Mouse (Mus musculus) kidney, adult 9 months (tissue): Measurements from ENCODE around the gene Slc15a1.
"Not testable (repeated sequence)": the region's sequence is repeated elsewhere in the genome, so short reads cannot be mapped to it uniquely, and the experiment has no call there.

ENCODE experiments used
- DNase-seq: peaks from one replicate; pipeline ENCODE4 v3.0.0; 2022

Gene Slc15a1

DNA sequence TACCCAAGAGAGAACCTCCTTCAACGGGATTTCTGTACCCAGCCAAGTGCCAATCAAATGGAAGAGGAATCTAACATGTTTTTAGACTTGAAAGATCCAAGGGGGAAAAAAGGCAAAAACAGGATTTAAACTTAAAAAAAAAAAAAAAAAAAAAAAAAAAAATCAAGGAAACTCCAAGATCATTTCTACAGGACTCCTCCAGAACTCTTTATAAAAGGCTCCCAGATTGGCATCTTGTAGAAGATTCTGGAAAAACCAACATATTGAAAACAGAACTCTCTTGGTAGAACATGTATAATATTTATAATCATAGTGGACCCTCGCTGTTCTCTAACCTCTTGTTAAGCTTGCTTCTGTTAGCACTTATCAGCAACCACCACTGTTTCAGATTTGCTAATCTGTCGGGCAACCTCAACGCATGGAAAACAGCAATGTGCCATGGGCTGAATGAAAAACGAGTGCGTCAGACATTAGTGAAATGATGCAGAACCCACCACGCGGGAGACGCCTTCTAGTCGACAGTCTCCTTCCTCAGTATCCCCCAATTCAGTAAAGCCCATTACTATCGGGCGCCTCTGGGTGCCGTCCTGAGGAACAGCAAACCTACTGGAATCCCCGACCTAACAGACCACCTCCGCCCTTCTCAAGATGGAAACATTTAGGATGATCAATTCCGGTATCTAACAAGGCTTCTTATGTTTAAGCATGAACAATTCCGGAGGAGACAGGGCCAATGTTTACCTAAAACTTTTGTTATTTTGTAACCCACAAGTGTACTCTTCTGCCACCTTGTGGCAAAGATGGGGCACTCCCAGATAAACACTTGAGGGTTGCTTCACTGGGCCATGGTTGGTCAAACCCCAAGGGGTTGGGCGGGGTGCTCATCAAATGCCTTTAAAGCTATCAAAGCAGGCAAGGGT, 54.3 kb downstream of the Slc15a1 start:
- DNase-seq: peak; percentile 78

DNA sequence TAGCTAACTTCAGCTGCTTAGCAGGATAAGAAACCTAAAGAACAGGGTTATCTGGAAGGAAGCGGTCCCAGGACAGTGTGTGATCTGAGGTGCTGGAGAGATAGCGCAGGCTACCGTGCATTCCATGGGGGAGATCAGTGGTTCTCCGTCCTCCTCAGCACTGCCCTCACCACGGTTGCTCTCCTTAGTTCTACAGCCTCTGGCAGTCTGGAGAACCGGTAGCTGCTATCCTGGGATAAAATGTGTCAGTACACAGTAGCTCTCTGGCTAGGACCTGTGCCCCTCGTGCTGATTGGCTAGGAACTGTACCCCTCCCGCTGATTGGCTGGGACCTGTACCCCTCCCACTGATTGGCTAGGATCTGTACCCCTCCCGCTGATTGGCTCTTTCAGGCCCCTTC, 58.1 kb downstream of the Slc15a1 start:
- DNase-seq: no peak

DNA sequence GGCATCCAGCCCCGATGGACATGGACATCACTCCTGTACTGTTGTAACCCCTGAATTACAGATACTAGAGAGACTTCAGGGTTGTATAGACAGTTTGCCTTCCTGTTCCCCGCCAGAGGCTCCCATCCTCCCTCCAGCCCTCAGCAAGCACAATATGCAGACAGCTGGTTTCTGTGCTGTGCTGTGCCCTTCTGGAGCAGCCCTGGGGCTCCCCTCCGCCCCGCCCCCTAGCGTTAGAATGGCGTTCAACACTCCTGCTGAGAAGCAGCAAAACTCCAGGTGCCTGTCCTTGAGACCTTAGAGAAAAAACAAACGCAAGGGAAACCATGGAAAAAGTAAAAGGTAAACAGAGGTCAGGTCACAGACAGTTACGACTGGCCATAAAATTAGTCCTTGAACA, 59.9 kb downstream of the Slc15a1 start:
- peak; percentile 55 for DNase-seq

DNA sequence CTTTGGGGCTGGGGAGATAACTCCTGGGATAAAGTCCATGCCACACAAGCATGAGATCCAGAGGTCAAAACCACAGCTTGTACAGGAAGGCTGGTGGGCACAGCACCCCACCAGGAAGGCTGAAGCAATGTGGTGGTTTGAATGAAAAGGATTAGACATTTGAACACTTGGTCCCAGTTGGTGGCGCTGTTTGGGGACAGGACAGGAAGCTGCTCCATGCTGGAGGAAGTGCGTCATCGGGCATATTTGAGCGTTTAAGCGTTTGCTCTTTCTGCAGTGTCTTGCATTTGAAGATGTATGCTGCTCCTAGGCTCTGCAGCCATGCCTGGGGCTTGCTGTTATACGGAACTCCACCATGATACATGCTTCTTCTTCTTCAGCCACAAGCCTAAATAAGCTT, 64.2 kb downstream of the Slc15a1 start:
- DNase-seq: no peak

DNA sequence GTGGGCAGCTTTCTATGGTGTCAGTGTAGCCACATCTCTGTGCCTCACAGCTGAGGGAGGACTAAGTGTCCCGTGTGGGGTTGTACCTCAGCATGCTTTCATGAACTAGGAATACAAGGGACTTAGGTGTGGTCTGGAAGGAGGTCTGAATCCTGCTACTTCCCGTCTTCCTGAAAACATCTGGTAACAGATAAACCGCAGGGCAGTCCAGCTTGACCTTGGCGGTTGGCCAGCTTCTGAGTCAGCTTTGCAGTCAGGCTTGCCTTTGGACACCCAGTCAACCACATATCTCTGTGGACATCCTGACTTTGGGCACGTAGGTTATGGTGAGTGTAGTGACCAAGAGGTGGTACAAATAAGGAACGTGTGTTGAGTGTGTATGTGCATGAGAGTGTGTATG, 68.0 kb downstream of the Slc15a1 start:
- peak; percentile 79 for DNase-seq

DNA sequence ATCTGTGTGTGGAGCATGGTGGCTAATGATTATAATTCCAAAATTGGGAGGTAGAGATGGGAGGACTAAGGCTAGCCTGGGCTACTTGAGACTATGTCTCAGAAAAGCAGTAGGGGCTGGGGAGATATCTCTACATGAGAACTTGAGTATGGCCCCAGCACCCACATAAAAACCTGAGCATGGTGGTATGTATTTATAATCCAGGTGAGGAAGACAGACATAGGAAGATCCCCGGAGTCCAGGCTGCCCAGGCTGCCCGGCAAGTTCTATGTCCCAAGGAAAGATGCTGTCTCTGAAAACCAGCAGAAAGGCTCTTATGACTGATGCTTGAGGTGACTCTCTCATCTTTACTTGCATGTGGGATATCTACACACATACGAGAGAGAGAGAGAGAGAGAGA, 68.6 kb downstream of the Slc15a1 start:
- no peak for DNase-seq

DNA sequence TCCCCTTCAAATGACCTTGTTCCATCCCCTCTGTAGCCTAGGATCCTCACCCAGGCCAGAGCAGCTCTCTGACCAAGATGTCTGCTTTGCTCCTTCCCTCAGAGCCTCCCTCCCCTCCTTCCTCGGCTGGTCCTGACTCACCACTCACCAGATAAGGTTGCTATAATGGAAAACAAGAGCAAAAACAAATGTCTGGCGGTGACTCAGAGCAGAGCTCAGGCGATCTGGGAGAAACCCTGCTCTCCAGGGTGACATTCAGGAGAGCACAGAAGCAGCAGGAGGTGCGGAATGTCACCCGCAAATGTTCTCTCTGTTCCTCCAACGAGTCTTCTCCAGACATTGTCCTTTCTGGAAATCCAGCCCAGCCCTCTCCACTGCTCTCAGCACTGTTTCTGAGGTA, 69.3 kb downstream of the Slc15a1 start:
- DNase-seq: no peak

DNA sequence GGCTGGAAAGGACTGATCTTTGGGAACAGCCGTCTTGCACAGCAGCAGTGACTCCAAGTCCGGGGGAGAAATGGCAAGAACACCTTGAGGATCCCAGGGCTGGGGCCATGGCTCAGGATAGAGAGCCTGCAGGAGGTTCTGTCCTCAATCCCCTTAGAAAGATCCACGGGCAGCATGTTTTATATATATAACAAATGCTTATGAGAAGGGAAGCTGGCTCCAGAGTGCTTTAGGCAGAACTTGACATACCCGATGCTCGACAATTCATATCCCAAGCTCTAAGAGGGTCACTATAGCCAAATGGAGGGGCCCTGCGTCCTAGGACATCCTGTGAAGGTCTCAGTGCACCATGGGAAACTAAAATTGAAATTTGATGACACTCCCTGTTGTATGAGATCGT, 73.8 kb downstream of the Slc15a1 start:
- no peak for DNase-seq

DNA sequence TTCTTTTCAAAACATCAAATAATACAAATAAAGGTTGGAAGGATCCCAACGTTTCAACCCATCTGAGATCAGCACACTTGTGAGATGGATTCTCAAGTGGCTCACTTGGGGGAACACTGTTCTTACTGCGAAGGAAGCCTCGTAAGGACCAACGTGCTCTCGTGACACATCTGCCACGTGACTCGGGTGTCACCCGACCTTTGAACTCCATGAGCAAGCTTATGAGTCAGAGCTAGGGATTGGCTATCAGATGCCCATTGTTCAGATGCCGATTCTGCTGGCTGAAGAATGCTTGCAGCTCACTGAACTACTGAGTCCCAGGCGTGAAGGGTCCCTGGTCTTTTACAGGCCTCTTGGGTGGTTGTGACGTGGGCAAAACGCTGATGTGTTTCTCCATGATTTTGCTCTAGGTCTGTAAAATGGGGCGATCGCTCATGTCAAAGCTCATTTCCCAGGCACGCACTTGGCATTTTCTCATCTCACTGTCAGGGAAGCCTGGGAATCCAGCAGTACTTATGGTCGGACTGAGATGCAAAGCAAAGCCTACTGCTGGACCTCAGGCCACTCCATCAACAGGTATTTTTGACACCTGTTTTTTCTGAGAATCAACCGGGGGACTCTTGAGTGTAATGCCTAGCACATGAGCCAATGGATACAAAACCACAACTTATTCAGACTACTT, 75.1 kb downstream of the Slc15a1 start:
- DNase-seq: no peak

DNA sequence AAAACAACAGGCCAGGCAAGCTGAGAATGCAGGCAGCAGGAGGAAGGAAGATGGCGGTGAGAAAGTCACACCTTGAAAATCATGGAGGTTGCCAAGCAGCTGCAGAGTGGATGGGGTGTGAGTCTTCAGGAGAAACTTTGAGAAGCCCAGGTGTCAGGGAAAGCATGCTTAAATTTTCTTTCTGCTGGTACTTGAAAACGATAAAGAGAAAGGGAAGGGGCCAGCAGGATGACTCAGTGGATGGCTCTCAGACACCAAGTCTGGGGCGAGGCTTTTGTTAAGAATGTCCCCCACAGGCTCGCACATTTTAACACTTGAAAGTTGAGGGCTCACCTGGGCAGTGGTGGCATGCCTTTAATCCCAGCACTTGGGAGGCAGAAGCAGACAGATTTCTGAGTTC, 76.9 kb downstream of the Slc15a1 start:
- no peak for DNase-seq

DNA sequence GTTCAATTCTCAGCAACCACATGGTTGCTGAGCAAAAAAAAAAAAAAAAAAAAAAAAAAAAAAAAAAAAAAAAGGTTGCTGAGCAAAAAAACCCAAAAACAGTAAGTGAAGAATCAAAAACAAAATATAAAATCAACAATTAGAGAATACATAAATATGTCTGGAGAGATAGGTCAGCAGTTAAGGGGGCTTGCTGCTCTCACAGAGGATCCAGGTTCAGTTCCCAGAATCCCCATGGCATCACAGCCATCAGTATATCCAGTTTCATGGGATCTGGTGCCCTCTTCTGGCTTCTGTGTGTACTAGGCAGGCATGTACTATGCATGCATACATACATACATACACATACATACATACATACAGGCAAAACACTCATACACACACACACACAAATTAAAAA, 78.3 kb downstream of the Slc15a1 start:
- no peak for DNase-seq

DNA sequence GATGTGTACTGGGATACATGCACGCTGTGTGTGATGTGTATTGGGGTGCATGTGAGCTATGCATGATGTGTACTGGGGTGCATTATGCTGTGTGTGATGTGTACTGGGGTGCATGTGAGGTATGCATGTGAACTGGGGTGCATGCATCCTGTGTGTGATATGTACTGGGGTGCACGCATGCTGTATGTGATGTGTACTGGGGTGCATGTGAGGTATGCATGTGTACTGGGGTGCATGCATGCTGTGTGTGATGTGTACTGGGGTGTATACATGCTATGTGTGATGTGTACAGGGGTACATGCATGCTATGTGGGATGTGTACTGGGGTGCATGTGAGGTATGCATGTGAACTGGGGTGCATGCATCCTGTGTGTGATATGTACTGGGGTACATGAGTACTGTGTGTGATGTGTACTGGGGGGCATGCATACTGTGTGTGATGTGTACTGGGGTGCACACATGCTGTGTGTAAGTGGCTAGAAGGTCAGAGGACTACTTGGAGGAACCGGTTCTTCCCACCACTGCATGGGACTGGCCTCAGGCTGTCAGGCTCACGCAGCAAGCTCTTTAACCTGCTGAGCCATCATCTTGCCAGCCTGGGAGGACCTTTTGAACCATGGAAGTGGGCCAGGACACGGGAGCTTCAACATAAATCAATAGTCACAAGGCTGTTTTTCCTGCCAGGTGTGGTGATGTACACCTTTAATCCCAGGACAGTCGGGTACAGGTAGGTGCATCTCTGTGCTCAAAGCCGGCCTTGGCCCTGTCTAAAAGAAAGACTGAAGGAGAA, 79.9 kb downstream of the Slc15a1 start:
- peak; percentile 84 for DNase-seq

DNA sequence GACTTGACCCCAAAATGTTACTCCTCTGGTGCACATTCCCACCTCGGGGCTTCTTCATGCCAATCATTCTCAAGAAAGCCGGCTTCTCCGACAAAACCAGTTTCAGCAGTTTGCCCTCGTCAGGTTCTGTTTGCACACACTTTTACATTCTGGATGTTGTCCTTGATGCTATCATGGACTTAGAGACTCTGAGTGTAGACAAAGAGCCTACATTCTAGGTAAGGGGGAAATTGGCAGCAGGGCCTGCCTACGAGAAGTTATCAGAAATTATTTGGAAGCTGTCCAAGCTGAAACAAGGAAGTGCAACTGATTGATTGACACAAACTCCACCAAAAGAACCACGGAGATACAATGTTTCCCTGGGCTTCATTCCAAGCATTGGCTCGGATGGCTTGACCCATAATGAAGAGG, 81.7 kb downstream of the Slc15a1 start:
- DNase-seq: no peak

DNA sequence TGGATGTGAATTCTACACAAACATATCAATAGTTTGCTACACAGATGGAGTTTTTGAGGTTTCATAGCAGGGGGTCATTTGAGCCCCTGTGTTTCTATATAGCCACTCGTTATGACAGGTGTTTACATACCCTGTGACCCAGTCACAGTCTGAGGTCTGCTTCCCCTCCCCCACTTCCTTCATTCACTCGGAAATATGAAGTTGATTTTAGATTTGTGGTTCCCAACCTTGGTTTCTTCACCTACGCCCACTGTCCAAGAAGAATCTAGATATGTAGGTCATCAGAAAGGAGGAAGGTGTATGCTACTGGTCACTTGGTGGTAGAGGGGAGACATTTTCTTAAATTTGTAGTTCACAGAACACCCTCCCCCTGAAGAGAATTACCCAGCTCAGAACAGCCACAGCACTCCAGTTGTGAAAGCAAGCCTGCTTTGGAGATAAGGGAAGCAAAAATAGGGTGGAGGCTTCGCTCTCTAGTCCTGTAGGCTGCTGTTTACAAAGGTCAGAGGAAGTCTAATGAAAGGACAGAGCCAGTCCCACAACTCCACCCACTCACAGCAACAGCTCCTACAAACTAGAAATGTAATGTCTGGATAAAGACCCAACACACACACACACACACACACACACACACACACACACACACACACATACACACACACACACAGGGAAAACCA, 82.2 kb downstream of the Slc15a1 start:
- DNase-seq: peak; percentile 26

DNA sequence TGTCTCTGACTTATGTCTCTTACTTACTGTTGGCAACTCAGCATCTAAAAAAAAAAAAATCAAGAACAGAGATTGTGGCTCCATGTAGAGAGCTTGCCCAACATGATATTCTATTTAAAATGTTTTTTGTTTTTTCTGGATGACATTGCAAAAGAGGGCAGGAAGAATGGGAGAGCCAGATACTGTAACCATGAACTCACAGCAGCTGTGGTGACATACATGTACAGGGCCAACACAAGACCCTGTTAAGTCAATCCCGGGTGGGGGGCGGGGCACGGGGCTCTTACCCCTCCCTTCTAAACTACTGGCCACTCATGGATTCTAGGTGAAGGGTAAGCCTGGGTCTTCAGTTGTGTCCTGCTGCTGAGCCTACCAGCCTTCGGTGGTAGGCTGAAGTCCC, 83.1 kb downstream of the Slc15a1 start:
- no peak for DNase-seq

DNA sequence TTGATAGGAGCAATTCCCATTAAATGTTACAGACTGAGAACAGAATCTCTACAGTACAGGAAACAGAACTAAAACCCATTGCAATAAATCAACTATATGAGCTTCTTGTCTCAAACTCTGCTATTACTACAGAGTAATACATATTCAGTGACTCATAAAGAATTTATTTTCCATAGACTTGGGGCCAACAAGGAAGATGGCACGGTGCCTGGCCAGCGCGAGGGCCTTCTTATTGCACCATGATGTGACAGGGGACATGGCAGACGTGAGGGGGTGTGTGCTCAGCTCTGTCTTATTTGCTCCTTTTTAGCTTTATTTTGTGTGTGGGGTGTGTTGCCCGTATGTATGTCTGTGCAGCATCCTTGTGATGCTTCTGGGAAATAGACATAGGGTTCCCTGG, 87.5 kb downstream of the Slc15a1 start:
- DNase-seq: no peak

DNA sequence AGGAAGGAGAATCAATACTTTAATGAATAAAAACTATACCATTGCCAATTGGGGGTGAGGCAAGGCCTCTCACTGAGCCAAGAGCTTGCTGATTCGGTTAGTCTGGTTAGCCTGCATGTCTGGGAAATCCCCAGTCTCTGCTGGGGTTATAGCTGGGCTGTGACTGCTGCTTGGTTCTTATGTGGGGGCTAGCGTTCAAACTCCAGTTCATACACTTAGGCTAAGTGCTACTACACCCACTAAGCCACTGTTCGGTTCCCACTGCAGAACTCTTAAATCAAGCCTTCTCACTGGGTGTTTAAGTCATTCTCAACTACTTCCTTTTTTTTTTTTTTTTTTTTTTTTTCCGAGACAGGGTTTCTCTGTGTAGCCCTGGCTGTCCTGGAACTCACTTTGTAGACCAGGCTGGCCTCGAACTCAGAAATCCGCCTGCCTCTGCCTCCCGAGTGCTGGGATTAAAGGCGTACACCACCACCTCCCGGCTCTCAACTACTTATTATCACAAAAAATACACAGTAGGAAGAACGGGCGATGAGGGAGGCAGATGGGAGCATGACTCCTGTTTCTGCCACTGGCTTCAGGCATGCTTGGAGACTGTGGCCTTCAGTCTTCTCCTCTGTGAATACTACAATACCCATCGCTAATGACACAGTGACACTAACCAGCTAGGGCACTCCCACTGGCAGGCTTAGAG, 88.3 kb downstream of the Slc15a1 start:
- no peak for DNase-seq

DNA sequence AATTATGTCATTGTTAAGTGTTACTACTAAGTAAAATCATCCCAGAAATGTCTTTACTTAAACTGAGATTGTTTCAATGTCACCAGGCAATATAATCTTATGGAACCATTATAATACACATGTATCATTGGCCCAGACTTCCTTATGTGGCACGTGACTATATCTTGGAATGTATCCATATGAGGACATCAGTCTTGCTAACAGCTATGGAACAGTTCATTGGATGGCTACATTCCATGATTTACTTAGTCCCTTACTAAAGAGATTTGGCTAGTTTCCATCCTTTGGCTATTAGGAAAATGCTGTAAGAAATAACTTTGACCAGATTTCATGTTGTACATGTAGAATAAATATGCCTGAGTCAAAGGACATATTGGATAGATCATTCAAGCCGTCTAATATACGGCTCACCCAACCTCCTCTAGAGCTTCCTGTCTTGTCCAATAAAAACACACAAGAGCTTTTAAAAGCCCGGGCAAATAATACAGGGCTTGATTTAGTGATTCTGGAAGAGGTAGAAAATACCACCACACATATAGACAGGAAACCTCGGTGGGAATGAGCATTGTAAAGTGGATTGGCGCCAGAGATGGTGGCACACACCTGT, 90.3 kb downstream of the Slc15a1 start:
- no peak for DNase-seq

DNA sequence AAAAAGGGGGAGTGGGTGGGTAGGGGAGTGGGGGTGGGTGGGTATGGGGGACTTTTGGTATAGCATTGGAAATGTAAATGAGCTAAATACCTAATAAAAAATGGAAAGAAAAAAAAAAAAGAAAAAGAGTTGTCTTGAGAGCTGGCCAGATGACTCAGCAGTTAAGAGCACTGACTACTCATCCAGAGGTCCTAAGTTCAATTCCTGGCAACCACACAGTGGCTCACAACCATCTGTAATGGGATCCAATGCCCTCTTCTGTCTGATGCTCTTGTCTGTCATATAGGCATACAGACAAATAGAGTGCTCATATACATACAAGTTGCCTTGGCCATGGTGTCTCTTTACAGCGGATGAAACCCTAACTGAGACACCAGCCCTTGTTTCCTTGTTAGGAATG, 91.3 kb downstream of the Slc15a1 start:
- not testable (repeated sequence) for DNase-seq
